8 mouse cellular contexts compared by ENCODE assay signal in the genomic region with DNA sequence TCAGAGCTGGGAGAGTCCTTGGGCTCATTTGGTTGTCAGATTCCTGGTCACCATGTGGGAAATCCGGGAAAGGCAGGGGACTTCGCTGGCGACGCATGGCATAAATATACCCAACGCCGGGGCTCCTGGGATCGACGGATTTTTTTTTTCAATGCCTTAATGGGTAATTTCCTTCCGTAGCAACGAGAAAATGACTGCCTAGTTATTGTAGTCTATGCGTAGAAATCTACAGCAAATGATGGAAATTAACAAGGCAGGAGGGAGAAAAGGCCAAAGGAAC. TPM values are rescaled to one million over a fixed set of nuclear protein-coding genes. Genes with fewer than 3 reads are reported as not detected.
DNase-seq lines count a peak whose midpoint lies in the region; ATAC-seq and TF ChIP-seq lines count a peak whose summit lies in the region.

No protein-coding gene starts in this region.

- no peak overlapping the region for H3K27ac ChIP-seq in heart, embryonic 13.5 days (replicated peaks)
- H3K27ac ChIP-seq in bone marrow macrophage, adult 2 months (ENCODE audit: insufficient read depth, low read depth, low read length), result no peak overlapping the region
- no peak overlapping the region for H3K27ac ChIP-seq in hindbrain, embryonic 14.5 days
- no peak overlapping the region for H3K27ac ChIP-seq in midbrain, embryonic 13.5 days

- H3K4me1 ChIP-seq in heart, embryonic 13.5 days, result peaks cover 29% of the 10 kb centered on the region
- peaks cover 7% of the 10 kb centered on the region for H3K4me1 ChIP-seq in bone marrow macrophage, adult 2 months (ENCODE audit: control insufficient read depth, insufficient read depth, low read length)
- H3K4me1 ChIP-seq in hindbrain, embryonic 14.5 days (replicated peaks; ENCODE audit: control insufficient read depth, insufficient read depth, low read length), result peaks cover 6% of the 10 kb centered on the region
- peaks cover 37% of the 10 kb centered on the region for H3K4me1 ChIP-seq in midbrain, embryonic 13.5 days (replicated peaks)

- peaks cover 71% of the 10 kb centered on the region for H3K27me3 ChIP-seq in heart, embryonic 13.5 days (replicated peaks)
- H3K27me3 ChIP-seq in hindbrain, embryonic 14.5 days (ENCODE audit: control insufficient read depth, insufficient read depth, low read length), result peaks cover 69% of the 10 kb centered on the region
- H3K27me3 ChIP-seq in midbrain, embryonic 13.5 days, result peaks cover 66% of the 10 kb centered on the region

- TF ChIP-seq CTCF in bone marrow macrophage, adult 2 months (IDR thresholded peaks at IDR 0.05; ENCODE audit: low read depth, low read length), result no peak

- no peak for TF ChIP-seq POLR2A in bone marrow macrophage, adult 2 months (IDR thresholded peaks at IDR 0.05; ENCODE audit: borderline replicate concordance, low read depth, low read length)

- no peaks in the 10 kb centered on the region for H3K36me3 ChIP-seq in heart, embryonic 13.5 days
- H3K36me3 ChIP-seq in hindbrain, embryonic 14.5 days (replicated peaks; ENCODE audit: control insufficient read depth, insufficient read depth), result no peaks in the 10 kb centered on the region
- H3K36me3 ChIP-seq in midbrain, embryonic 13.5 days, result no peaks in the 10 kb centered on the region

- H3K9ac ChIP-seq in heart, embryonic 13.5 days, result no peak overlapping the region
- H3K9ac ChIP-seq in hindbrain, embryonic 14.5 days, result no peak overlapping the region
- H3K9ac ChIP-seq in midbrain, embryonic 13.5 days (replicated peaks), result no peak overlapping the region

- peak overlapping the region; percentile 63 for H3K4me2 ChIP-seq in heart, embryonic 13.5 days
- peak overlapping the region; percentile 50 for H3K4me2 ChIP-seq in hindbrain, embryonic 14.5 days (replicated peaks)
- peak overlapping the region; percentile 47 for H3K4me2 ChIP-seq in midbrain, embryonic 13.5 days (replicated peaks)

- 1% methylated on average over 11 of the region's 11 CpGs for WGBS in heart, embryonic 13.5 days
- WGBS in hindbrain, embryonic 14.5 days, result 0% methylated on average over 11 of the region's 11 CpGs
- WGBS in midbrain, embryonic 13.5 days, result 1% methylated on average over 11 of the region's 11 CpGs

- no peak for DNase-seq in heart, adult 8-10 months (ENCODE audit: low spot score)
- DNase-seq in hindbrain, embryonic 14.5 days (ENCODE audit: low spot score), result no peak
- DNase-seq in spleen, adult 12 weeks (ENCODE audit: low spot score), result no peak
- DNase-seq in cerebellum, adult 11 months, result no peak
- no peak for DNase-seq in testis, postnatal 10 days (ENCODE audit: low spot score)

- no peaks in the 10 kb centered on the region for H3K9me3 ChIP-seq in heart, embryonic 13.5 days
- H3K9me3 ChIP-seq in hindbrain, embryonic 14.5 days (ENCODE audit: control insufficient read depth, low read length), result no peaks in the 10 kb centered on the region
- H3K9me3 ChIP-seq in midbrain, embryonic 13.5 days, result no peaks in the 10 kb centered on the region

- no peak for ATAC-seq in heart, embryonic 13.5 days (ENCODE audit: extremely low read depth, insufficient number of reproducible peaks, low FRiP score, low TSS enrichment)
- no peak for ATAC-seq in hindbrain, embryonic 14.5 days (ENCODE audit: low FRiP score)
- ATAC-seq in midbrain, embryonic 13.5 days, result no peak

- H3K4me3 ChIP-seq in heart, embryonic 13.5 days, result peak overlapping the region; percentile 39
- peak overlapping the region; percentile 22 for H3K4me3 ChIP-seq in bone marrow macrophage, adult 2 months (ENCODE audit: insufficient read depth, low read length)
- peak overlapping the region; percentile 26 for H3K4me3 ChIP-seq in hindbrain, embryonic 14.5 days (replicated peaks; ENCODE audit: low read length)
- H3K4me3 ChIP-seq in midbrain, embryonic 13.5 days (replicated peaks), result peak overlapping the region; percentile 31

RNA-seq across cellular contexts. Expression of a gene that starts 1.7 kb away (rescaled TPM):
- 0.07 and 0.10 TPM in 2 replicates for polyA plus RNA-seq in heart, embryonic 13.5 days (2015; fragmentation: Nextera tagmentation; extraction: Ambion mirVana)
- under 1 TPM; 0.32 to 0.66 (median 0.46) TPM for total RNA-seq in heart, adult 8-10 months (2022)
- 2.0 and 3.2 TPM in 2 replicates for polyA plus RNA-seq in bone marrow macrophage, adult 2 months (2012; ENCODE audit: insufficient read depth, insufficient read length, missing spikeins)
- 0.96 and 1.2 TPM in 2 replicates for polyA plus RNA-seq in hindbrain, embryonic 14.5 days (2014; fragmentation: Nextera tagmentation; extraction: Ambion mirVana)
- 0.80 and 1.9 TPM in 2 replicates for polyA plus RNA-seq in midbrain, embryonic 13.5 days (2015; fragmentation: Nextera tagmentation; extraction: Ambion mirVana)
